Mouse (Mus musculus): ENCODE data around the gene Ckap4. TPM values are rescaled to one million over a fixed set of nuclear protein-coding genes. Genes with fewer than 3 reads are reported as not detected.

The Ckap4 gene
- total RNA-seq (2017) = 32.7 and 35.9 TPM in 2 replicates

DNA sequence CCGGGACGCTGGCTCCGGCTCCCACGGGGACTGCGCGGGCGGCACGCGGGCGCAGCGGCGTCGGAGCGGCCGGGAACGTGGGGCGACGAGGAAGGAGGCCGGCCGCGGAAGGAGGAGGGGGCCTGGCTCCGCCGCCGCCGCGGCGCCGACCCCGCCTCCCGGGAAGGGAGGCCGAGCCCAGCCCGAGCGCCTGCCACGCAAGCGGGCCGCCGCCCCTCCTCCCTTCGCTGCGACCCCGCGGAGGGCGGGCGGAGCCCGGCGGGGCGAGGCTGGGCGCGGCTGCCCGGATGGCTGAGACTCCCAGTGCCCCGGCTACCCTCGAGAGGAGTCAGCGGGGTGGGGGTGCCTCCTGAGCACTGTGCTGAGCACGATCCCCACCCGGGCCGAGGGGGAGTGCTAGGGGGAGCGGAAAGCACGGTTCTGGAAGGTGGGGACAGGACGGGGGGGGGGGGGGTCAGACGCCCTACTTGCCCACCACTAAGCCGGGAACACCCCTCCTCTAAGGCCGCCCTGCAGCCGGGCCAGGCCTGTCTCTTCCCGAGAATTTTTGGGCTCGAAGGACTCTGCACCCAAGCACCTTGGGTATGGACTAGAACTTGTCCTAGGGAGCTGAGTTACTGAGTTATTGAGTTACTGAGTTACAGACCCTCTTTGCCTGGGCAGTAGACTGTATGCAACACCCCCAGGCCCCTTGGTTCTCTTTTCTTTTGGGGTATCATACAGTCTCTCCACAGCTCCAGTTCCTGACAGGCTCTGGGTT is at the start of gene Ckap4:
Gene Ckap4, minus strand, starts transcription at position 151 of the 760 bp plus-strand sequence.
- peak; percentile 45; the same call in 1 of the 2 replicates for ATAC-seq (replicated peaks; ENCODE audit: low read depth, poor library complexity, severe bottlenecking)

DNA sequence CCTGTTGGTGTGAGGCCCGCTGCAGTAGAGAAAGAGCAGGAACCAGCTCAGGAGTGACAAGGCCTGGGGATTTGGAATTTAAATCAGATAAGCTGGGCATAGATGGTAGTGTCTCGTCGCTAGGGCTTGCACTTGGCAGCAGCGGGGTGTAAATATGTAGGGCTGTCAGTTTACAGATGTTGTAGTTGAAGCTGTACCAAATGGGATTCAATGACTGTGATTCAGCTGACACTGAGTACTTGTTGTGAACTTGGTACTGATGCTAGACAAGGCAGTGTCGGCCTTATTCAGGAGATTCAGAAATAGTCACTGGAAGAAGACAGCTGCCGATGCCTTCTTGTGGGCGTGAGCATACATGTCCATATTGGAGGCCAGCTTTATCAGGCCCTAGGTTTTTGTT is 48.4 kb upstream of the Ckap4 start:
- ATAC-seq (replicated peaks; ENCODE audit: low read depth, poor library complexity, severe bottlenecking) = no peak

DNA sequence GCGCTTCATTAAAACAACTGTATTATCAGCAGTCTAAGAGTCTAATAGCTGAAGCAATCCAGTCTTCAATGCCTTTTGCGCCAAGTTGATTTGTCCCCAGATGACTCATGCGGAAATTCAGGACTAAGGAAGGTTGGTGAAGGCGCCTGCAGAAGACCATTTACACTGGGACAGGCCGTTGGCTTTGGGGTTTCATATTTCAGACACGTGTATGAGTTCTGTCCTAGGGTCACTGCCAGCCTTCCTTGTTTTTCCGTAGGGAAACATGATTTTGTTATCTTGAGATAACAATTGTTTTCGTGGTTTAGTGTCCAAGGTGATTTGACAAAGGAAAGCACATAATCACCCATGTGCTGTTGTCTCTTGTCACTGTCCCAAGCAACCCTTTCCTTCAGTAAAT is 47.3 kb upstream of the Ckap4 start:
- ATAC-seq (replicated peaks; ENCODE audit: low read depth, poor library complexity, severe bottlenecking) = no peak

DNA sequence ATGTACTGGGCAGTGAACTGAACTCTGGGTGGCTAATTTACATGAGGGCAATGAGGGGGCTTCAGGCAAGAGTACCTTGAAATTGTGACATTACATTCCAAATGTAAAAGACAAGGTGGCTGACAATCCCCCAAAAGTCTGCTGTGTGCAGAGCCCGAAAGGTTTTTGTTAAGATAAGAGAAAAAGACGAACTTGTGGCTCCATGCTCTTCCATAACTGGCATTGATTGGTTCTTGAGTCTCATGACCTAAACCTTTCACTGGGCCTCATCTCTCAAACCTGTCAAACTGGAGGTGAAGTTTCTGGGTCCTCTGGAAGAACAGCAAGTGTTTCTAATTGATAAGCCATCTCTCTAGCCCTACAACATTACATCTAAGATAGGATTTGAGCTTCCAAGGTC is 45.7 kb upstream of the Ckap4 start:
- ATAC-seq (replicated peaks; ENCODE audit: low read depth, poor library complexity, severe bottlenecking) = no peak

DNA sequence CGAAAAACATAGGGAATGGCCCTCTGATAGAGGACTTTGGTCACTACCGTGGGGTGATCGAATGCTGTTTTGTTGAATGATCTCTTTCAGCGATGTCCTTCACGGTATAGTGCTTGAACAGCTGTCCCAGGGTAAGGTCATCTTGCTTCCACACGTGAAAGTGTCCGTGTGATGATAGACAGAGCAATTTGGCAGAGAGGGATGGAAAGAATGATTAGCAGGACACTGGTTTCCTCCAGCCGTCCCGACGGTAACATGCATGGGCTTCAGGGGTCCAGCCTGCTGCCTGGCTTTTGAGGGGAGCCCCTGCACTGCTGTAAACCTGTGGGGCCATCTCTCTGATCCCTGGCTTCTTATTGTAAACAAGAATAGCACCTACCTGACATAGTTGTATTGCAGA is 44.9 kb upstream of the Ckap4 start:
- ATAC-seq (replicated peaks; ENCODE audit: low read depth, poor library complexity, severe bottlenecking) = no peak

DNA sequence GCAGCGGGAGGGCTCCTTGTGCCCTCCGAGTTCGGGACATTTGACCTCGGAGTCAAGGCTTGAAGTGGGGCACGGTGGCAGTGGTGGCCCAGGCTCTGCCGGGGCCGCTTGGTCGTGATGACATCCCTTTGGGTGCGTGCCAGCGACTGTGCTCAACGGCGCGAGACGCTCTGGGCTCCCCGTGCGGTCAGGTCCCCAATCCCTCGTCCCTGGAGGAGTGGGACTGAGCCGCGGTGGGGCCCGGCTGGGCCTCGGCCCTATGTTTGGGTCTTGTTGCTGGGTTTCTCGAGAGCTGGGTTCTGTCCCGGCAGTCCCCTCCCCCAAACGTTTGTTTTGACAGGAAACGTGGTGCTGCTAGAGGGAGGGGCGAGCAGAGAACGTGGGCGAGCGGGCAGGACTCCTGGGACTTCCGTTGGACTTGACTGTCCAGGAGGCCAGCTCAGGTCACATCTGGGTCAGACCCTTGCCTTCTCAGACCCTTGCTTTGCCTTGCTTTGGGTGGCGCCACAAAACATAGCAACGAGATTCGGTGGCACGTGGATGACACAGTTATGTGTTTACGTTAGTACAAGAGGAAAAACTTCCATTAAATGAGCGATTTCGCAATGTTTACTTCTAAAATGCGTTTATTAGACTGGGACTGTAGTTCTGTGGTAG is 43.3 kb upstream of the Ckap4 start:
- peak; percentile 24 for ATAC-seq (replicated peaks; ENCODE audit: low read depth, poor library complexity, severe bottlenecking)

DNA sequence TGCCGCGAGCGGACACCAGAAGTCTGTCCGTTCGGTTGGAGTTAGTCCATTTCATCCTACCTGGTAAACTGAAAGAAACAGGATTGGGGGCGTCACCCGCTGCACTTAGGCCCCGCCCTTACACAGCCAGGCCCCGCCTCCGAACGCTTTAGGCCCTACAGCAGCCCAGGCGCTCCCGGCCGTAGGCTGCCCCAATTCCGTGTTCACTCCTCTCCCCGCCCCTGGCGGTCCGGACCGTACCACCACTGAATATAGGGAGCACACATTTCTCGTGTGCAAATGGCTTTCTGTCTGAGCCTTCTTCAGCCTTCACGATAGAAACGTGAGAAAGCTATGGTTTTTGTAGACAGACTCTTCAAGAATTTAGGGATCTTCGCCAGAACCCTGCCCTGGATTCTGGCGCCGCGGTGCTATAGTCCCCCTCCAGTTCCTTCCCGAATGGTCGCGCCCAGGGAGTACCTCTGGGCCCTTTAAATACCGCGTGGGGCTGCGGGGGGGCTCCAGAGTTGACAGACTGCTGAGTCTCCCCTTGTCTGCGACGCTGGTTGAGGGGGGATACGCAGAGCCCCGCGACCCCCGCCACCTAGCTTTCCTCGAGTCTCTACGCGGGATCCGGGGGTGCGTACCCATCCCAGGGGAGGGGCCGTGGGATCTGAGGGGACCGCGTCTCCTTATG is 42.7 kb upstream of the Ckap4 start, which contains the start of gene Tcp11l2:
Gene Tcp11l2, plus strand, starts transcription at position 232 of the 676 bp plus-strand sequence.
- ATAC-seq (replicated peaks; ENCODE audit: low read depth, poor library complexity, severe bottlenecking) = peak; percentile 84

DNA sequence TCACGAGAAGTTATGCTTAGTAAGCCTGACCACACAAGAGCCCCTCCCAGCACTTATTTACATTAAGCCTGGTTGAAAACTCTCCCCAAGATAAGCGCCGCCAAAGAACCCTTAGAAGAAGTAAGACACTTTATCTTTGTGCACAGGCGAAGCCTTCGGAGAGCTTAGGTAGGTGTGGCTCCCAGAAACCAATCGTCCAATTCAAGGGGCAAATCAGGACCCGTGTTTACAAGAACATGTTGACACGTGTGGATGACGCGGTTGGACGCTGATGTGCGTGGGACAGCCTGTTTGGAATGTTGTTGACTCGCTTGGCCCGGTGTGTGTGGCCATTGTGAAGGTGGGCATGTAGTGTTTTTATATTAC is 42.1 kb upstream of the Ckap4 start:
- ATAC-seq (replicated peaks; ENCODE audit: low read depth, poor library complexity, severe bottlenecking) = peak; percentile 71

DNA sequence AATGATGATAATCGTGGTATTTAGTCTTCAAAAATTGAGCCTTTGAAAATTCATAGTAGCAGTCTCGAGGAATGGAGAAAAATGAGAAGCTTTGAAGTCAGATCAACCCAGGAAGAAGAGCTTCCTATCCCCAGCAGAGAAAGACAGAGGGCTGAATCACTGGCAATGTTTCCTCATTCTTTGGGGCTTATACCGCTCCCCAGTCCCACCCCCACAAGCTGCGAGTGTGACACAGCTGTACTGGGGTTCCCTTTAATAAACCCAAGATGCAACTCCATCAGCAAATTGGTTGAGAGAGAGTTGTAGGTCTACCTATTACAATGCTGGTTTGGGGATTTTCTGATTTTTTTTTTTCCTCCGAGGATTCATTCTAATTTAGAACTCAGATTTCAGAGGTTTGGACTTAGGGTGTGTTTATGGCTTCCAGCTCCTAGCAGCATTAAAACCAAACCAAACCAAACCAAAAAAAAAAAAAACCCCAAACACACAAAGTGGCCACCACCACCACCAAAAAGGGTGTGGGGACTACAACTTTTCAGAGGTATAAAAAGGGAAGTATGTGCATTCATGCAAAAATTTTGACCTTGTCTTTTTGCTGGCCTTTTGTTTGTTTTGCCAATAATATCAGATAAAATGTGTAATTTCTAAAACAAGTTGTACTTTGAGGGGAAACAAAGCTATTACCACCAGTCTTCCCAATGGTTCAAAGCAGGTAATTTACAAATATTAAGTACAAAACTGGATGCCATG is 40.0 kb upstream of the Ckap4 start:
- no peak for ATAC-seq (replicated peaks; ENCODE audit: low read depth, poor library complexity, severe bottlenecking)

DNA sequence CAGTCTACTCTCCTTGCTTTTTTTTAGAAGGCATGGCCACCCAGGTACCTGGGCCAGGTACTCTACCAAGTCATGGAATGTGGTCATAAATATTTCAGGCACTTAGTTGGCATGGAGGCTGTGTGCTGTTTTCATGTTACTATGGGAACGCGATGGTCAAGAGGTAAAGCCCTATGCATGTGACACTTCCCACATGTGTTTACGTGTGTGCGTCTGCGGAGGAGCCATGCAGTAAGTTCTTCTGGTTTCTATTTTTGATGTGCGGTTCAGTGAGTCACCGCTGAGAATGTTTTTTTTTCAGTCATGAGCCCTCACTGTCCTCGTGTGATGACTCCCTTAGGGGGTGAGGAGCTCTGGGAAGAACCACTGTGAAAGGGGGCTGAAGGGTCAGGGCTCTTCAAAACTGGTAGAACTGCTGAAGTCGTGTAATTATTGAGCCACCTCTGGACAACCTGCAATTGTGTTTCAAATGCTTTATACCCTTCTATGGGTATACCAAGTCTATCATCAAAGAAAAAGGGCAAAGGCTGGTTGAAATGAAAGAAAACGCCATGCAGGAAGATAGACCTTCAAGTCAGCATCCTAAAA is 37.3 kb upstream of the Ckap4 start:
- no peak for ATAC-seq (replicated peaks; ENCODE audit: low read depth, poor library complexity, severe bottlenecking)

DNA sequence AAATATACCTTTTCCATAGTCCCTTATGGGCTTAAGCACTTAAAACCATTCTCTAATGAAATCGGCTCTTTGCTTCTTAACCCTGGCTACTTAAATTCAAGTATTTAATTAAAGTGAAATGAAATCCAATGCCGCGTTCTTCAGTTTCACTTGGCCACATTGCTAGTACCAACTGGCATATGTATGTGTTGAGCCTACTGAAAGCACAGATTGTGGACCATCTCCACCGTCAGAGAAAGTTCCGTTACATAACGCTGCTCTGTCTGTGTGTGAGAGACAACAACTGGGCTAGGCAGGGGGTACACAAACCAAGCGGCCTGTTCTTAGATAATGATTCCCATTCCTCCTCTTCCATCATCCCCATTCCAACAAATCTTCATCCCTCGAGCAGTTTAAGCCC is 30.6 kb upstream of the Ckap4 start:
- ATAC-seq (replicated peaks; ENCODE audit: low read depth, poor library complexity, severe bottlenecking) = no peak

DNA sequence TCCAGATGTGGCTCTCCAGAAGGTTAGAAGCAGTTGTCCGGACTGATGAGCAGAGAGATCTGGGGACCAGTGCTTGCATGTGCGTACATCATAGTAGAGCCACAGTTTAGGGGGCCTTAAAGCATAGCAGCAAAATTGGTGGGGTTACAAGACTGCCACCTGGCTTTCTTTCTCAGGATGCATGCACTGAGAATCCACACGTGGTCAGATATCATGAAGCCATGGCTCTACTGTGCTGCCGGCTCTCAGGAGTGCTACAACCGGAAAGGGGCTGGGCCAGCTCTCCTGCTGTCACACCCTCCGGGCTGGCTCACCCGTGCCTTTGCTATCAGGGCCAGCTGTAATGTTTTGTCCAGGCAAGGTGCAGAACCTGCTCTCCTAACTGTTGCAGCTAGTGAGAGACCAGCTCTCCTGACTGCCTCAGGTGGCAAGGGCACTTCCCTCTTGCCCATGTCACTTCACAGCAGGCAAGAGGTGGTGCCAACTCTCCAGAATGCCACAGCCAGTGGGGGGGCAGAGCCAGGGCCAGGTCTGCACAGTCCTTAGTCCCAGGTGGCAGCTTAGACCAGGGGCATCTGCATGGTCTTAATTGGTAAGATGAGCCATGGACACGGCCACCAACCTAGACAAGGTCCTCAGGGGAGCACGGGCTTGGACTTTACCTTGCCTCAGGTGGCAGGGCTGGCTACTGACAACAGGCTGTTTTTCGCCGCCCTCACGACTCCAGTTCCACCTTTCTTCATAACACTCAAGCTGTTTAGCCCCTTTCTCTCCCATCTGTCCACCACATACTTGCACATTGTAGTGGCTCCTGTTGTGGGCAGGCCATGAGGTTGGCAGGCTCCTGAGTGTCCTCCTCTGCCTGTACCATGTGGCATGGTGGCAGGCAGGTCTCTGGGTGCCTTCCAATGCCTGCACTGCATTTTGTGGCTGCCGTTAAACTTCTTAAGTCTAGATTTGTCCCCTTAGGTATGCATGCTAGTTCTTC is 29.0 kb upstream of the Ckap4 start:
- peak; percentile 97 for ATAC-seq (replicated peaks; ENCODE audit: low read depth, poor library complexity, severe bottlenecking)

DNA sequence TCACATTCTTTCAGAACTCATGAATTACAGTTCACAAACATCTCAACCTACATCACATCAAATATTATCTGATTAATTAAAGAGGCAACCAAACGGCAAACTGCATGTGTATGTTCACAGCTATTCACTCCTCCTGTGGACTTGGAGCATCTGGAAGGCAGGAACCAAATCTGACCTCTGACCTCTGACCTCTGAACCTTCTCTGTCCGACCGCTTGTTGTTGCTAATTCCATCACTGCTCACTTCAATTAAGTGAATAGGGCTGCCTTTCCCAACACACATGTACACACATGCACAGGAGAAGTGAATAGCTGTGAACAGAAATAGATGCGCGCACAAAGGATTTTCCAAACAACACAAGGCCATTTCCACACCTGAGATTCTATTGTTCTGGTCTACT is 28.3 kb upstream of the Ckap4 start:
- no peak for ATAC-seq (replicated peaks; ENCODE audit: low read depth, poor library complexity, severe bottlenecking)

DNA sequence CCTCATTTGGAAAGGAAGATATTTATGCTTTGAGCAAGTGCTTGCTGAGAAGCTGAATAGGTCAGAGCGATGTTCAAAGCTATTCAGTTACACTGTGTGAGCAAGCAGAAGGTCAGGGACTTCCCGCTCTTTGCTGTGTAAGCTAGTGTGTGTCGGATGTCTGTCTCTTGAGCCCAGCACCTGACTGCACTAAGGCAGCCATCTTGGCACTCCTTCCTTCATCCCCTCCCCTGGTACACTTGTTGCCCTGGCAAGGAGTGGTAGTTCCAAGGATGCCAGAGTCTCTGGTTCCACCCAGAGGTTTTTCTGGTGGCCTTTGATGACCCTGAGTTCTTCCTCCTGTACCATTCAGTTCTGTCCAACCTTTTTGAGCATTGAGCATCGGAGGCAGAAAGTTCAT is 26.1 kb upstream of the Ckap4 start:
- no peak for ATAC-seq (replicated peaks; ENCODE audit: low read depth, poor library complexity, severe bottlenecking)

DNA sequence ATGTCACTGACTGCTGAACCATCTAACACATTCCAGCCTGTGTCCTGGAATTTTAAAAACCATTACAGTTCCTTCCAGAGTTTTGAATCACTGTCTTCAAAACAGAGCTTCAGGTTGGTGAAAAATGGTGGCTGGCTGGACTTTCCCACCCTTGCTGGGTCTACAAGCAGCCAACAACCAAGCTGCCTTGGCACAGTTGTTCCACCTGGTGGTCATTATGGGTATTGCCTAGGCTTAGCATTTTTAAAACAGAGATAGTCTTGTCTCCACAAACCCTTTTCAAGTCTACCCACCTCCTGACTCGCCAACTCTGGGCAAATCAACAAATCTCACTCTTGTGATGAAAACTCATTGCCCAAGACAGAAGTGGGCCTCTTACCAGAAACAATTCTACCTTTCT is 24.6 kb upstream of the Ckap4 start:
- ATAC-seq (replicated peaks; ENCODE audit: low read depth, poor library complexity, severe bottlenecking) = no peak

DNA sequence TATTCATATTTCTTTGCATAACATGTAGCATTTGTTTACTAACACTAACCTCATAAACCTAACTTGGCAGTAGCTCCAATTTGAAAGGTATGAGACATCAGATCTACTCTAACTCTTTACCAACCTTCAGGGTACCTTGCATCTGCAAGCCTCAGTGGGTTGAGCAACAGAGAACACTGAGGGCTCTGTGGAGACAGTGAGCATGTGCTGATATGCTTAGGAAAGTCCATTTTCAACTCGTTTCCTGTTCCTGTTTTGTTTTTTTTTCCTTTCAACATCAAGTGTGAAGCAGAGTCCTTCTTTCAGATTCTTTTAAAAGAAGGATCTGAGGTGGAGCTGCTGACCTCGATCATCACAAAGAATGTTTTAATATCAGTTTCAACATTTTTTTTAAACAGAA is 22.3 kb upstream of the Ckap4 start:
- peak; percentile 42 for ATAC-seq (replicated peaks; ENCODE audit: low read depth, poor library complexity, severe bottlenecking)

DNA sequence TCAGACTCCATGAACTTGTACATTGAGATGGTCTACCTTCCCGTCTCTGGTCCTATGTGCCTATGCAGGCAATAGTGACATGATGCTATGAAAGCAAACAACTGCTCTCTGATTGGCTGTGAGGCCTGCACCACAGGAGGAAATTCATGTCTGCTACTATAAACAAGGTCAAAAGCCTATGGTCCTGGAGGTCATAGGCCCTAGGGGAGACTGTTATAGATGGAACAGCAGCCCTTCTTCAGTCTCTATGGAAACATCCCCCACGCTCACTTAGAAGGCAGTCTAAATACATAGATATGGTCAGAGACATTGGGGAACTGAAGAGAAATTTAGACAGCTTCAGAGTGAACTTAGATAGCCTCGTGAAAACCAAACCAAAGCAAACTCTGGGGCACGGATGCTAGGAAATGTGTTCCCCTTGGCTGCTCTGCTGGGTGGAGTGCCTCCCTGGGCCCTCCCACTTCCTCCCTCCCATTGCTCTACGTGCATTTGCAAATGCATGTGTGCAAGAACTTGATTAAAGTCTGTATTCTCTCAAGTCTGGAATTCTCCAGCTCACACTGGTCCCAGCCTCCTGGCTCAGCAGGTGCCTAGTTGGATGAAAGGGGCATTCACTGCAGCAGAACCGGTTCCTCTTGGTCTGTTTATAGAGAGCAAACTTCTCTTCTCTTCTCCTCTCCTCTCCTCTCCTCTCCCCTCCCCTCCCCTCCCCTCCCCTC is 20.6 kb upstream of the Ckap4 start:
- ATAC-seq (replicated peaks; ENCODE audit: low read depth, poor library complexity, severe bottlenecking) = peak; percentile 58; the same call in 1 of the 2 replicates

DNA sequence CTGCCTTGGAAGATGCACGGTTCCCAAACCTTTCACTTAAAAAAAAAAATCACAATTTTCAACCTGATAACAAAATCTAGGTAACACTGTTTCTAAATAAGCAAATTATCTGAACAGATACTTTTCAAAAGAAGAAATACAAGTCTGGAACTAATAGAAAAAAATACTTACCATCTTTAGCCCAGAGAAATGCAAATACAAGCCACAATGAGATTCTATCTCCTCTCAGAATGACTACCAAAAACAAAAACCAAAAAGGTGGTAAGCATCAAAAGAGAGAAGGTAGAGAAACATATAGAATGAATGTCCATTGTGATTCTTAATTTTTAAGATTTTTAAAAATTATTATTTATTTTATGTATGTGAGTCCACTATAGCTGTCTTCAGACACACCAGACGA is 18.6 kb upstream of the Ckap4 start:
- no peak for ATAC-seq (replicated peaks; ENCODE audit: low read depth, poor library complexity, severe bottlenecking)
